Mouse (Mus musculus): ENCODE results near the gene Mmp20. TPM values are rescaled to one million over a fixed set of nuclear protein-coding genes. Genes with fewer than 3 reads are reported as not detected.

The Mmp20 gene
- polyA plus RNA-seq, 1 experiment = not detected

- TF ChIP-seq POLR2A (IDR thresholded peaks at IDR 0.05; ENCODE audit: insufficient read depth, low read length) (no peak), EP300 (IDR thresholded peaks at IDR 0.05; ENCODE audit: insufficient read depth, low read depth, low read length) (no peak), CTCF (IDR thresholded peaks at IDR 0.05; ENCODE audit: low read depth, low read length) (no peak)
- no peak overlapping the region for H3K27ac ChIP-seq (ENCODE audit: insufficient read depth, low read length)
- no peak overlapping the region for H3K9ac ChIP-seq (ENCODE audit: low read depth, poor library complexity, severe bottlenecking)
- no peaks in the 10 kb centered on the region for H3K36me3 ChIP-seq (ENCODE audit: control insufficient read depth, insufficient read depth, low read length, poor library complexity, severe bottlenecking)
- H3K4me3 ChIP-seq (ENCODE audit: low read depth, low read length) = no peak overlapping the region
- peaks cover 9% of the 10 kb centered on the region; the same call in 1 of the 2 replicates for H3K9me3 ChIP-seq (replicated peaks; ENCODE audit: control insufficient read depth, insufficient read depth, low read length, poor library complexity, severe bottlenecking)
- H3K27me3 ChIP-seq (ENCODE audit: control insufficient read depth, insufficient read depth, low read length, poor library complexity, severe bottlenecking) = no peaks in the 10 kb centered on the region
- H3K4me1 ChIP-seq (ENCODE audit: control insufficient read depth, insufficient read depth, low read length) = no peaks in the 10 kb centered on the region
Observed at GRCm38 (mm10) chr9:7605638-7606037, 22.4 kb upstream of the Mmp20 start.

GRCm38 (mm10) chr9:7622582-7622981, 5.4 kb upstream of the Mmp20 start:
- Histone ChIP-seq H3K4me3 (ENCODE audit: low read depth, low read length) (no peak overlapping the region), H3K27ac (ENCODE audit: insufficient read depth, low read length) (no peak overlapping the region), H3K36me3 (ENCODE audit: control insufficient read depth, insufficient read depth, low read length, poor library complexity, severe bottlenecking) (no peaks in the 10 kb centered on the region), H3K9ac (ENCODE audit: low read depth, poor library complexity, severe bottlenecking) (no peak overlapping the region), H3K4me1 (ENCODE audit: control insufficient read depth, insufficient read depth, low read length) (no peaks in the 10 kb centered on the region), H3K27me3 (ENCODE audit: control insufficient read depth, insufficient read depth, low read length, poor library complexity, severe bottlenecking) (no peaks in the 10 kb centered on the region), H3K9me3 (replicated peaks; ENCODE audit: control insufficient read depth, insufficient read depth, low read length, poor library complexity, severe bottlenecking) (no peaks in the 10 kb centered on the region)
- TF ChIP-seq CTCF (IDR thresholded peaks at IDR 0.05; ENCODE audit: low read depth, low read length) = no peak
- TF ChIP-seq POLR2A (IDR thresholded peaks at IDR 0.05; ENCODE audit: insufficient read depth, low read length) = no peak
- TF ChIP-seq EP300 (IDR thresholded peaks at IDR 0.05; ENCODE audit: insufficient read depth, low read depth, low read length) = no peak

DNA sequence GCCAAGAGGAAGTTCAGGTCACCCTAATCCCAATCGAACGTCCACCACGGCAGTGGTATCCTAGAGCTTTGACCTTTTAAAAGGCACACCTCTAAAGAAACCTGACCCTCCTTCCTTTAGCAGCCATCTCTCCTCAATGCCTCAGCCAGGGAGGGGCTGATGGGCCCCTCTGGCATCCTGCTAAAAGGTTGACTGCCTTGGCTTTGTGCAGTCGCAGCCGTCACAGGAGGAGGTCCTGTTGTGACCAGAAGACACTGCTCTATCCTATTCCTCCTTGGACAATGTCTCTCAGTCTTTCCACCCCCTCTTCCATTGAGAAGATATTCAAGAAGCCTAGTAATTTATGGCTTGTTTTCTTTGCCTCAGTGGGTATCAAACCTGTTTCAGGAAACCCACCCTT, 5.9 kb downstream of the Mmp20 start:
- TF ChIP-seq CTCF (IDR thresholded peaks at IDR 0.05; ENCODE audit: low read depth, low read length) (no peak), POLR2A (IDR thresholded peaks at IDR 0.05; ENCODE audit: insufficient read depth, low read length) (no peak), EP300 (IDR thresholded peaks at IDR 0.05; ENCODE audit: insufficient read depth, low read depth, low read length) (peak; percentile 98)

GRCm38 (mm10) chr9:7647901-7648300, 19.9 kb downstream of the Mmp20 start:
- Histone ChIP-seq H3K9me3 (replicated peaks; ENCODE audit: control insufficient read depth, insufficient read depth, low read length, poor library complexity, severe bottlenecking) (no peaks in the 10 kb centered on the region), H3K36me3 (ENCODE audit: control insufficient read depth, insufficient read depth, low read length, poor library complexity, severe bottlenecking) (no peaks in the 10 kb centered on the region), H3K4me1 (ENCODE audit: control insufficient read depth, insufficient read depth, low read length) (no peaks in the 10 kb centered on the region), H3K4me3 (ENCODE audit: low read depth, low read length) (no peak overlapping the region), H3K9ac (ENCODE audit: low read depth, poor library complexity, severe bottlenecking) (no peak overlapping the region), H3K27me3 (ENCODE audit: control insufficient read depth, insufficient read depth, low read length, poor library complexity, severe bottlenecking) (no peaks in the 10 kb centered on the region), H3K27ac (ENCODE audit: insufficient read depth, low read length) (no peak overlapping the region)
- TF ChIP-seq CTCF (IDR thresholded peaks at IDR 0.05; ENCODE audit: low read depth, low read length) = no peak
- no peak for TF ChIP-seq EP300 (IDR thresholded peaks at IDR 0.05; ENCODE audit: insufficient read depth, low read depth, low read length)
- no peak for TF ChIP-seq POLR2A (IDR thresholded peaks at IDR 0.05; ENCODE audit: insufficient read depth, low read length)

More for the DNA sequence above, 5.9 kb downstream of the Mmp20 start:
- Histone ChIP-seq H3K4me1 (ENCODE audit: control insufficient read depth, insufficient read depth, low read length) (no peaks in the 10 kb centered on the region), H3K4me3 (ENCODE audit: low read depth, low read length) (no peak overlapping the region), H3K9me3 (replicated peaks; ENCODE audit: control insufficient read depth, insufficient read depth, low read length, poor library complexity, severe bottlenecking) (no peaks in the 10 kb centered on the region), H3K27me3 (ENCODE audit: control insufficient read depth, insufficient read depth, low read length, poor library complexity, severe bottlenecking) (no peaks in the 10 kb centered on the region), H3K27ac (ENCODE audit: insufficient read depth, low read length) (peak overlapping the region; percentile 72), H3K36me3 (ENCODE audit: control insufficient read depth, insufficient read depth, low read length, poor library complexity, severe bottlenecking) (no peaks in the 10 kb centered on the region), H3K9ac (ENCODE audit: low read depth, poor library complexity, severe bottlenecking) (no peak overlapping the region)

- Histone ChIP-seq H3K9ac (ENCODE audit: low read depth, poor library complexity, severe bottlenecking) (no peak overlapping the region), H3K9me3 (replicated peaks; ENCODE audit: control insufficient read depth, insufficient read depth, low read length, poor library complexity, severe bottlenecking) (no peaks in the 10 kb centered on the region), H3K4me1 (ENCODE audit: control insufficient read depth, insufficient read depth, low read length) (no peaks in the 10 kb centered on the region), H3K27me3 (ENCODE audit: control insufficient read depth, insufficient read depth, low read length, poor library complexity, severe bottlenecking) (no peaks in the 10 kb centered on the region), H3K36me3 (ENCODE audit: control insufficient read depth, insufficient read depth, low read length, poor library complexity, severe bottlenecking) (no peaks in the 10 kb centered on the region), H3K27ac (ENCODE audit: insufficient read depth, low read length) (no peak overlapping the region), H3K4me3 (ENCODE audit: low read depth, low read length) (no peak overlapping the region)
- TF ChIP-seq EP300 (IDR thresholded peaks at IDR 0.05; ENCODE audit: insufficient read depth, low read depth, low read length) (no peak), POLR2A (IDR thresholded peaks at IDR 0.05; ENCODE audit: insufficient read depth, low read length) (no peak), CTCF (IDR thresholded peaks at IDR 0.05; ENCODE audit: low read depth, low read length) (no peak)
Observed at GRCm38 (mm10) chr9:7650397-7651180, 22.6 kb downstream of the Mmp20 start.

DNA sequence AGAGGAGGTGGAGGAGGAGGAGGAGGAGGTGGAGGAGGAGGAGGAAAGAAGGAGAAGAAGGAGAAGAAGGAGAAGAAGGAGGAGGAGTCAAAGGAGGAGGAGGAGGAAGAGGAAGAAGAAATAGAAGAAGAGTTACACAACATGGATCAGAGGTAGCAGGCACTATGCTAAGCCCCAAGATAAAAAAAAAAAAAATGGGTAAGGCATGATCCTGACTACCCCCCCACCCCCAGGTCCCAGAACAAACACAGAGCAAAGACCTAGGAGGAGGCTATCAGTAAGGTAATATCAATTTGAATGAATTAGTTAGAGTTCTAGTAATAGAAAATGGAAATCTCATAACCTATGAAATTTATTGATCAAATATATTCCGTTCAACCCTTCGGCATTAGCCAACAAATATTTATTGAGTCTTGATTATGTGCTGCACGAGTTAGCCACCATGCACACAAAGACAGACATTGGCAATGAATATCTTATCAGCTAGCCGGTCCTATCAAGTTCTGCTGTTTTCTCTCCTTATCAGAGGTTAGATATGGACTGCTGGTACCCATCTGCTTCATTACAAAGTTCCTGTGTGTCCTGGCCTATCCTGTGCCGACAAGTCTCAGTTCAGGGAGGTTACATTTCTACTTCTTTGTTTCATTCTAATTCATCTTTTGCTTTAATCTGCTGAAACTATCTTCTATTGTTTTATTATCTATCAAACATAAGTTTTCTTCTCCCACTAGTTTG, 24.5 kb downstream of the Mmp20 start:
- Histone ChIP-seq H3K27ac (ENCODE audit: insufficient read depth, low read length) (no peak overlapping the region), H3K4me3 (ENCODE audit: low read depth, low read length) (no peak overlapping the region), H3K36me3 (ENCODE audit: control insufficient read depth, insufficient read depth, low read length, poor library complexity, severe bottlenecking) (no peaks in the 10 kb centered on the region), H3K9me3 (replicated peaks; ENCODE audit: control insufficient read depth, insufficient read depth, low read length, poor library complexity, severe bottlenecking) (no peaks in the 10 kb centered on the region), H3K9ac (ENCODE audit: low read depth, poor library complexity, severe bottlenecking) (no peak overlapping the region), H3K27me3 (ENCODE audit: control insufficient read depth, insufficient read depth, low read length, poor library complexity, severe bottlenecking) (no peaks in the 10 kb centered on the region), H3K4me1 (ENCODE audit: control insufficient read depth, insufficient read depth, low read length) (no peaks in the 10 kb centered on the region)
- TF ChIP-seq CTCF (IDR thresholded peaks at IDR 0.05; ENCODE audit: low read depth, low read length) = no peak
- TF ChIP-seq POLR2A (IDR thresholded peaks at IDR 0.05; ENCODE audit: insufficient read depth, low read length) = no peak
- no peak for TF ChIP-seq EP300 (IDR thresholded peaks at IDR 0.05; ENCODE audit: insufficient read depth, low read depth, low read length)
